Mouse (Mus musculus) erythroblast, embryonic 14.5 days (primary cell): ENCODE results near the gene Pyroxd2. TPM values are rescaled to one million over a fixed set of nuclear protein-coding genes. Genes with fewer than 3 reads are reported as not detected.
"Not testable (repeated sequence)": the region's sequence is repeated elsewhere in the genome, so short reads cannot be mapped to it uniquely, and the experiment has no call there.

Source experiments
- H3K27me3 ChIP-seq: 2 replicates; pipeline ENCODE4 v1.6.1; 2012; ENCODE audit warnings: inconsistent platforms; ENCODE audit not compliant: control insufficient read depth
- H3K36me3 ChIP-seq: 2 replicates; pipeline ENCODE4 v1.6.1; 2012; ENCODE audit warnings: mild to moderate bottlenecking, inconsistent platforms; ENCODE audit not compliant: control insufficient read depth
- H3K4me1 ChIP-seq: 2 replicates; pipeline ENCODE4 v1.6.1; 2012; ENCODE audit warnings: inconsistent platforms; ENCODE audit not compliant: control insufficient read depth
- H3K4me3 ChIP-seq: replicated peaks from 2 replicates; pipeline ENCODE3; 2012; ENCODE audit warnings: moderate library complexity, mild to moderate bottlenecking, inconsistent platforms
- H3K9me3 ChIP-seq: 2 replicates; pipeline ENCODE4 v1.6.1; 2012; ENCODE audit warnings: low read length, inconsistent platforms, mixed read lengths; ENCODE audit not compliant: control insufficient read depth
- GATA1 ChIP-seq: IDR thresholded peaks from 2 replicates; pipeline ENCODE4 v1.6.1; 2012; ENCODE audit warnings: low read length, inconsistent platforms, mixed read lengths
- TAL1 ChIP-seq: IDR thresholded peaks from 3 replicates; pipeline ENCODE4 v1.6.1; 2012; ENCODE audit warnings: low read length, inconsistent platforms, mixed read lengths
- polyA plus RNA-seq: library from polyadenylated mRNA; stranded (reverse); fragments of >175 nt; gene quantifications from 2 replicates; pipeline ENCODE4 v1.2.3, GENCODE M21; 2012

The Pyroxd2 gene
- polyA plus RNA-seq, 1 experiment = 0.07 TPM

DNA sequence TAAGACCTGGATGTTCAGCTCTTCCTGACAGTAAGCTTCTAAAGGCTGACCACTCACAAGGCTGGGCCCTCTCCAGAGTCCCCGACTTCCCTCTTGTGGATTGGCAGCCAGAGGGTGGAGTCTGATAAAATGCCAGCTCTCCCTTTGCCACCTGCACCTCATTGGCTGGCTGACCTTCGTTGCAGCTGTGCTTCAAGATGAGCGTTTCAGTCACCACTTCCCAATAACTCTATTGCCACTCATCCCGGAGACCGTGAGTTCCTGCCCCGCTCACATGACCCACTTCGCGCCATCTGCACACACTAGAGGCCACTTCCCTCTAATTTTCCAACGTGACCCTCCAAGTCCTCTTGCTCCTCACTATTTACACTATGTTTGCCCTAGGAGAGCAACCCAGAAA lies 38.8 kb downstream of the Pyroxd2 start:
- Histone ChIP-seq H3K9me3 (no peaks in the 10 kb centered on the region), H3K27me3 (no peaks in the 10 kb centered on the region), H3K4me1 (no peaks in the 10 kb centered on the region), H3K4me3 (no peak overlapping the region), H3K36me3 (no peaks in the 10 kb centered on the region)
- TF ChIP-seq GATA1 (no peak), TAL1 (no peak)

DNA sequence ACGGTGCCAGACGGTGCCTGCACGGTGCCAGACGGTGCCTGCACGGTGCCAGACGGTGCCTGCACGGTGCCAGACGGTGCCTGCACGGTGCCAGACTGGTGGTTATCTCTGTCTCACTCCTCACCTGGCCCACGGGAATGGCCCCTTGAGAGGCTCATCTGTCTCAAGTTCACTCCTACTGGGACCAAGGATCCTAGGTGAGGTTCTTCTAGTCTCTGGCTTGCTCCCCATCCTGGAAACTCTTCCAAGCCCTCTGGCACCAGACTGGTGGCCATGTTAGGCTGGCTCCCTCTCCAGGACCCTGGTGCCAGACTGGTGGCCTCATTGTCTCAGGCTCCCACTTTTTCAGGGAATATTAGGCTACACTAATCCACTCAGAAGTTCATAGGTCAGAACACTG lies 53.1 kb downstream of the Pyroxd2 start:
- Histone ChIP-seq H3K4me3 (no peak overlapping the region), H3K4me1 (no peaks in the 10 kb centered on the region), H3K27me3 (no peaks in the 10 kb centered on the region), H3K9me3 (no peaks in the 10 kb centered on the region), H3K36me3 (no peaks in the 10 kb centered on the region)
- no peak for TF ChIP-seq TAL1
- no peak for TF ChIP-seq GATA1

- Histone ChIP-seq H3K36me3 (no peaks in the 10 kb centered on the region), H3K9me3 (no peaks in the 10 kb centered on the region), H3K4me3 (no peak overlapping the region), H3K27me3 (no peaks in the 10 kb centered on the region), H3K4me1 (no peaks in the 10 kb centered on the region)
- no peak for TF ChIP-seq GATA1
- no peak for TF ChIP-seq TAL1
Observed at GRCm38 (mm10) chr19:42698576-42698975, 54.0 kb downstream of the Pyroxd2 start.

DNA sequence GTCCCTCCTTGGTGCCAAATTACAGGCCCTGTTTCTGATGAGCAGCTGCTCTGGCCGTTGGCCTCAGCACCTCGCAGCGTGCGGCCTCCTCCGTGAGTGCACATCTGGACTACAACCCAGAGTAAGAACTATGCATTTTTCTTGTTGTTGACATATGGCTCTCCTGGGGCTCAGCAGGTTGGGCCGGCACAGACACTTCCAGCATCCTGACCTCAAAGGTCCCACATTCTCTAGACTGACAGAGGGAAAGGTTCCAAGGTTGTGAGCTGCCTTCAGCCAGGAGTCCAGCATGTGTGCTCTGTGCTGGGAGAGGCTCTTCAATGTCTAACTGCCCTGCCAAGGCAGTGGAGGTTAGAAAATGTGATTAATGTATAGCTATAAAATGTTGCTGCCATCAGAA lies 55.2 kb downstream of the Pyroxd2 start:
- Histone ChIP-seq H3K36me3 (no peaks in the 10 kb centered on the region), H3K4me1 (no peaks in the 10 kb centered on the region), H3K4me3 (no peak overlapping the region), H3K9me3 (no peaks in the 10 kb centered on the region), H3K27me3 (no peaks in the 10 kb centered on the region)
- no peak for TF ChIP-seq GATA1
- no peak for TF ChIP-seq TAL1

DNA sequence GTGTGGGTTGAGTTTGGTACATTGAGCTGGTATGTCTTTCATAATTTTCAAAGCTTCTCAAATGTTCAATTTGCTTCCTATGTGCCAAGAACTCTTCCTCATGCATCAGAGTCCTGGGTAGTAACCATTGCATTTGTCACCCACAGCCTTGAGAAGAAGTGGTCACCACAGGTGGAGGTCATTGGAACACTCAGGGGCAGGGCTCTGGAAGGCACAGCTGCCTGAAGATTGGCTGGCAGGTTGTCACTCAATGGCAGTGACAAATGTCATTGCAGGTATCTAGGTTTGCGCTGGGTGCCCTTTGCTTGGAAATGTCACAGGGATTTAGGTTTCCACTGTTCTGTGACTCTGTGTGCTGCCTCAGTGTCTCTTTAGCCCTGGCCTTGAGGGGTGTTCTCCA lies 62.3 kb downstream of the Pyroxd2 start:
- no peaks in the 10 kb centered on the region for H3K4me1 ChIP-seq
- TF ChIP-seq TAL1 (no peak), GATA1 (no peak)

GRCm38 (mm10) chr19:42689786-42690185 lies 62.8 kb downstream of the Pyroxd2 start:
- H3K4me1 ChIP-seq = no peaks in the 10 kb centered on the region
- no peaks in the 10 kb centered on the region for H3K9me3 ChIP-seq
- H3K4me3 ChIP-seq = no peak overlapping the region
- TF ChIP-seq GATA1 (no peak), TAL1 (no peak)
- H3K36me3 ChIP-seq = no peaks in the 10 kb centered on the region
- H3K27me3 ChIP-seq = no peaks in the 10 kb centered on the region

More for the DNA sequence above, 62.3 kb downstream of the Pyroxd2 start:
- Histone ChIP-seq H3K9me3 (no peaks in the 10 kb centered on the region), H3K36me3 (no peaks in the 10 kb centered on the region), H3K27me3 (no peaks in the 10 kb centered on the region), H3K4me3 (no peak overlapping the region)

- no peaks in the 10 kb centered on the region for H3K36me3 ChIP-seq
- no peak overlapping the region for H3K4me3 ChIP-seq
- H3K27me3 ChIP-seq = no peaks in the 10 kb centered on the region
- H3K9me3 ChIP-seq = no peaks in the 10 kb centered on the region
- no peaks in the 10 kb centered on the region for H3K4me1 ChIP-seq
- TF ChIP-seq TAL1 (no peak), GATA1 (no peak)
Observed at GRCm38 (mm10) chr19:42689321-42689720, 63.3 kb downstream of the Pyroxd2 start.

DNA sequence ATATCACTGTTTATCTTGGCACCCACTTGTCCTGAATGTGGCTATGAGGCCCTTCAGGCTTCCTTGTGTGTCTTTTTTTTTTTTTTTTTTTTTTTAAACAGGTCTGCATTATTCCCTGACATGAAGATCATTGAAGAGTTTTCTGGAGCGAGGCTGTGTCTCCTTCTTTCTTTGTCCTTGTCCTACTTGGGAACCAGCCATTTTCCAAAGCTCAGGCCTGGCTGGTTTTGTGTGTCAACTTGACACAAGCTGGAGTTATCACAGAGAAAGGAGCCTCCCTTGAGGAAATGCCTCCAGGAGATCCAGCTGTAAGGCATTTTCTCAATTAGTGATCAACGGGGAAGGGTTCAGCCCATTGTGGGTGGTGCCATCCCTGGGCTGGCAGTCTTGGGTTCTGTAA lies 69.8 kb downstream of the Pyroxd2 start:
- not testable (repeated sequence) for H3K4me3 ChIP-seq, H3K27me3 ChIP-seq, H3K9me3 ChIP-seq, H3K36me3 ChIP-seq, H3K4me1 ChIP-seq

DNA sequence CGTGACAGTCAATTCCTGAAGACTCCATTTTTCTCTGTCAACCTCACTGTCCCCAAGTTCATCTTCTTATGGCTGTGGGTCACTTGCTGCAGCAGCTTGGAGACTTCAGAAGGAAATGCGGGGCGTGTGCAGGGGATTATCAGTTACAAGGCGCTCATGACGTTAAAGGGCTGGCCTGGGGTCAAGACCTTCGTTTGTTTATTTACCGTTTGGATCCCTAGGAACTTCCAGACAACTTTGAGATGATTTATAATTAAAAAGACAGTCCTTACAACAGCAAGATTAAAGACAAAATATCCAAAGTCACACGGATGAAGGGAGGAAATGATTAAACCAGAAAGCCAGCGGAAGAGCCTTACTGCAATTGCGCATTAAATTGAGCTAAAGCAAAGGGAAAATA lies 74.4 kb downstream of the Pyroxd2 start:
- Histone ChIP-seq H3K4me3 (no peak overlapping the region), H3K9me3 (peaks cover 6% of the 10 kb centered on the region; the same call in 1 of the 2 replicates), H3K36me3 (no peaks in the 10 kb centered on the region), H3K4me1 (no peaks in the 10 kb centered on the region), H3K27me3 (no peaks in the 10 kb centered on the region)
- TF ChIP-seq GATA1 (no peak), TAL1 (no peak)

- TF ChIP-seq GATA1 (no peak), TAL1 (no peak)
- peaks cover 6% of the 10 kb centered on the region; the same call in 1 of the 2 replicates for H3K9me3 ChIP-seq
- no peak overlapping the region for H3K4me3 ChIP-seq
- no peaks in the 10 kb centered on the region for H3K36me3 ChIP-seq
- H3K27me3 ChIP-seq = no peaks in the 10 kb centered on the region
- H3K4me1 ChIP-seq = no peaks in the 10 kb centered on the region
Observed at GRCm38 (mm10) chr19:42677452-42677851, 75.1 kb downstream of the Pyroxd2 start.
